Mouse (Mus musculus) MEL (cell line): ENCODE results near the gene Kbtbd12. TPM values are rescaled to one million over a fixed set of nuclear protein-coding genes. Genes with fewer than 3 reads are reported as not detected.
A peak's percentile ranks its signal among the peaks of the same experiment; 100 is the strongest.

Source experiments
- DNase-seq: peaks from one replicate; pipeline ENCODE4 v3.0.0; 2011; ENCODE audit warnings: low read depth, low spot score
- H3K27ac ChIP-seq: 2 replicates; pipeline ENCODE4 v1.5.1; 2012; ENCODE audit warnings: low read depth, mild to moderate bottlenecking, control low read depth, low read length, moderate library complexity; ENCODE audit not compliant: control insufficient read depth
- H3K27me3 ChIP-seq, 2 experiments: fragments of 150-350 bp in 1 of 2; sonication (generic) in 1 of 2; 2 replicates each; pipeline ENCODE4 v1.6.1; 2012; ENCODE audit warnings: low read length in 2 of 2, mild to moderate bottlenecking in 2 of 2, improper control_type of control experiment in 1 of 2, moderate library complexity in 1 of 2; ENCODE audit not compliant: insufficient read depth in 2 of 2, control insufficient read depth in 1 of 2
- H3K36me3 ChIP-seq, 2 experiments: 2 replicates each; pipeline ENCODE4 v1.6.1; 2012 to 2014; ENCODE audit warnings: low read length in 2 of 2, improper control_type of control experiment in 1 of 2, inconsistent platforms in 1 of 2, mild to moderate bottlenecking in 1 of 2; ENCODE audit not compliant: insufficient read depth in 2 of 2, control insufficient read depth in 1 of 2
- H3K4me1 ChIP-seq, 2 experiments: fragments of 150-350 bp in 1 of 2; sonication (generic) in 1 of 2; 2 replicates each; pipeline ENCODE4 v1.6.1; 2012; ENCODE audit warnings: low read length in 2 of 2, improper control_type of control experiment in 1 of 2, mild to moderate bottlenecking in 1 of 2; ENCODE audit not compliant: insufficient read depth in 2 of 2, control insufficient read depth in 1 of 2
- H3K4me3 ChIP-seq, 2 experiments: fragments of 150-350 bp in 1 of 2; sonication (generic) in 1 of 2; 2 replicates each; pipeline ENCODE4 v1.5.1; 2012; ENCODE audit warnings: low read depth in 2 of 2, low read length in 2 of 2, mild to moderate bottlenecking in 2 of 2, moderate library complexity in 2 of 2, control low read depth in 1 of 2, improper control_type of control experiment in 1 of 2; ENCODE audit not compliant: control insufficient read depth in 1 of 2, insufficient read depth in 1 of 2
- H3K79me2 ChIP-seq: 2 replicates; pipeline ENCODE4 v1.6.1; 2012; ENCODE audit warnings: mild to moderate bottlenecking, low read length, moderate library complexity; ENCODE audit not compliant: control insufficient read depth, poor library complexity, insufficient read depth
- H3K9ac ChIP-seq: 2 replicates; pipeline ENCODE4 v1.6.1; 2012; ENCODE audit warnings: low read depth, mild to moderate bottlenecking, control low read depth, low read length, moderate library complexity; ENCODE audit not compliant: control insufficient read depth, poor library complexity, severe bottlenecking
- H3K9me3 ChIP-seq: fragments of 150-350 bp; sonication (generic); replicated peaks from 2 replicates; pipeline ENCODE4 v1.6.1; 2012; ENCODE audit warnings: mild to moderate bottlenecking, low read length, improper control_type of control experiment, moderate library complexity; ENCODE audit not compliant: insufficient read depth
- BHLHE40 ChIP-seq: IDR thresholded peaks from 2 replicates; pipeline ENCODE4 v1.6.1; 2012; ENCODE audit warnings: low read depth, mild to moderate bottlenecking, inconsistent platforms, low read length, improper control_type of control experiment, borderline replicate concordance
- CHD1 ChIP-seq: IDR thresholded peaks from 2 replicates; pipeline ENCODE4 v1.6.1; 2012; ENCODE audit warnings: low read depth, mild to moderate bottlenecking, inconsistent platforms, low read length, improper control_type of control experiment
- CHD2 ChIP-seq: IDR thresholded peaks from 2 replicates; pipeline ENCODE4 v1.6.1; 2011; ENCODE audit warnings: low read length, improper control_type of control experiment
- CTCF ChIP-seq, 3 experiments: IDR thresholded peaks in 2 of 3; conservative IDR thresholded peaks in 1 of 3; 2 replicates each; pipeline ENCODE4 v1.5.1; 2011 to 2012; ENCODE audit warnings: low read length in 3 of 3, low read depth in 2 of 3, mild to moderate bottlenecking in 2 of 3, improper control_type of control experiment in 1 of 3, inconsistent platforms in 1 of 3, mixed read lengths in 1 of 3, moderate library complexity in 1 of 3; ENCODE audit not compliant: control insufficient read depth in 1 of 3, insufficient read depth in 1 of 3, poor library complexity in 1 of 3, severe bottlenecking in 1 of 3
- E2F4 ChIP-seq: IDR thresholded peaks from 2 replicates; pipeline ENCODE4 v1.6.1; 2011; ENCODE audit warnings: low read depth, low read length, improper control_type of control experiment, borderline replicate concordance
- ELF1 ChIP-seq: IDR thresholded peaks from 2 replicates; pipeline ENCODE4 v1.6.1; 2014; ENCODE audit warnings: low read depth, mild to moderate bottlenecking, inconsistent platforms, low read length, improper control_type of control experiment, moderate library complexity
- EP300 ChIP-seq, 2 experiments: IDR thresholded peaks; 2 replicates each; pipeline ENCODE4 v1.6.1; 2011; ENCODE audit warnings: improper control_type of control experiment in 2 of 2, low read length in 2 of 2, low read depth in 1 of 2, mild to moderate bottlenecking in 1 of 2
- GATA1 ChIP-seq: IDR thresholded peaks from 2 replicates; pipeline ENCODE4 v1.6.1; 2011; ENCODE audit warnings: low read depth, low read length, improper control_type of control experiment
- HCFC1 ChIP-seq: IDR thresholded peaks from 2 replicates; pipeline ENCODE4 v1.6.1; 2012; ENCODE audit warnings: low read depth, mild to moderate bottlenecking, inconsistent platforms, low read length, improper control_type of control experiment, moderate library complexity
- KAT2A ChIP-seq: conservative IDR thresholded peaks from 2 replicates; pipeline ENCODE4 v1.6.1; 2012; ENCODE audit warnings: low read depth, low read length, improper control_type of control experiment, inconsistent platforms
- MAFK ChIP-seq: IDR thresholded peaks from 2 replicates; pipeline ENCODE4 v1.6.1; 2011; ENCODE audit warnings: low read depth, mild to moderate bottlenecking, low read length, improper control_type of control experiment, borderline replicate concordance
- MAX ChIP-seq: IDR thresholded peaks from 2 replicates; pipeline ENCODE4 v1.6.1; 2011; ENCODE audit warnings: low read length, improper control_type of control experiment
- MAZ ChIP-seq: IDR thresholded peaks from 2 replicates; pipeline ENCODE4 v1.6.1; 2012; ENCODE audit warnings: low read depth, mild to moderate bottlenecking, inconsistent platforms, low read length, improper control_type of control experiment
- MEF2A ChIP-seq: IDR thresholded peaks from 2 replicates; pipeline ENCODE4 v1.6.1; 2014; ENCODE audit warnings: low read depth, mild to moderate bottlenecking, inconsistent platforms, low read length, improper control_type of control experiment; ENCODE audit not compliant: poor library complexity, insufficient replicate concordance, severe bottlenecking; ENCODE audit errors: extremely low read depth
- MXI1 ChIP-seq: IDR thresholded peaks from 2 replicates; pipeline ENCODE4 v1.6.1; 2011; ENCODE audit warnings: mild to moderate bottlenecking, low read depth, low read length, improper control_type of control experiment
- NELFE ChIP-seq: IDR thresholded peaks from 2 replicates; pipeline ENCODE4 v1.6.1; 2011; ENCODE audit warnings: low read depth, low read length, improper control_type of control experiment
- NRF1 ChIP-seq: IDR thresholded peaks from 2 replicates; pipeline ENCODE4 v1.6.1; 2014; ENCODE audit warnings: low read depth, mild to moderate bottlenecking, inconsistent platforms, low read length, improper control_type of control experiment, moderate library complexity; ENCODE audit not compliant: poor library complexity, insufficient read depth, severe bottlenecking
- POLR2A ChIP-seq, 2 experiments: IDR thresholded peaks; 2 replicates each; pipeline ENCODE4 v1.6.1; 2011 to 2012; ENCODE audit warnings: low read length in 2 of 2, mild to moderate bottlenecking in 2 of 2, control low read depth in 1 of 2, improper control_type of control experiment in 1 of 2, low read depth in 1 of 2, moderate library complexity in 1 of 2; ENCODE audit not compliant: control insufficient read depth in 1 of 2, insufficient read depth in 1 of 2, poor library complexity in 1 of 2
- RAD21 ChIP-seq: IDR thresholded peaks from 2 replicates; pipeline ENCODE4 v1.6.1; 2011; ENCODE audit warnings: mild to moderate bottlenecking, low read depth, low read length, improper control_type of control experiment
- RCOR1 ChIP-seq: IDR thresholded peaks from 2 replicates; pipeline ENCODE4 v1.6.1; 2012; ENCODE audit warnings: low read depth, mild to moderate bottlenecking, inconsistent platforms, low read length, improper control_type of control experiment
- SIN3A ChIP-seq: IDR thresholded peaks from 2 replicates; pipeline ENCODE4 v1.6.1; 2012; ENCODE audit warnings: low read length, improper control_type of control experiment, inconsistent platforms
- TAL1 ChIP-seq: IDR thresholded peaks from 2 replicates; pipeline ENCODE4 v1.6.1; 2012; ENCODE audit warnings: mild to moderate bottlenecking, inconsistent platforms, low read length, moderate library complexity, mixed read lengths
- TCF12 ChIP-seq: IDR thresholded peaks from 2 replicates; pipeline ENCODE4 v1.6.1; 2014; ENCODE audit warnings: low read depth, mild to moderate bottlenecking, inconsistent platforms, low read length, improper control_type of control experiment, moderate library complexity
- UBTF ChIP-seq: IDR thresholded peaks from 2 replicates; pipeline ENCODE4 v1.6.1; 2012; ENCODE audit warnings: low read depth, mild to moderate bottlenecking, inconsistent platforms, low read length, improper control_type of control experiment, moderate library complexity, borderline replicate concordance; ENCODE audit not compliant: insufficient read depth
- USF2 ChIP-seq, 2 experiments: IDR thresholded peaks; 2 replicates each; pipeline ENCODE4 v1.6.1; 2011 to 2012; ENCODE audit warnings: improper control_type of control experiment in 2 of 2, low read length in 2 of 2, borderline replicate concordance in 1 of 2, inconsistent platforms in 1 of 2, low read depth in 1 of 2, mild to moderate bottlenecking in 1 of 2; ENCODE audit not compliant: insufficient read depth in 1 of 2
- ZC3H11A ChIP-seq: IDR thresholded peaks from 2 replicates; pipeline ENCODE4 v1.6.1; 2012; ENCODE audit warnings: low read depth, mild to moderate bottlenecking, inconsistent platforms, low read length, improper control_type of control experiment
- ZKSCAN1 ChIP-seq: IDR thresholded peaks from 2 replicates; pipeline ENCODE4 v1.6.1; 2012; ENCODE audit warnings: low read depth, mild to moderate bottlenecking, inconsistent platforms, low read length, improper control_type of control experiment, moderate library complexity
- ZMIZ1 ChIP-seq: IDR thresholded peaks from 2 replicates; pipeline ENCODE4 v1.6.1; 2012; ENCODE audit warnings: low read depth, mild to moderate bottlenecking, inconsistent platforms, low read length, improper control_type of control experiment, moderate library complexity
- ZNF384 ChIP-seq: IDR thresholded peaks from 2 replicates; pipeline ENCODE4 v1.6.1; 2012; ENCODE audit warnings: low read depth, mild to moderate bottlenecking, inconsistent platforms, low read length, improper control_type of control experiment
- polyA plus RNA-seq, 2 experiments: library from polyadenylated mRNA; stranded (reverse) in 1 of 2; unstranded in 1 of 2; fragments of >175 nt in 1 of 2; fragments of >200 nt in 1 of 2; gene quantifications; 2 replicates each; pipeline versions ENCODE4 v1.2.1 to v1.2.4; 2012; ENCODE audit warnings: low replicate concordance in 2 of 2, low read depth in 1 of 2; ENCODE audit not compliant: insufficient read length in 2 of 2, insufficient read depth in 1 of 2, missing spikeins in 1 of 2
- total RNA-seq: library from RNA; depleted of rRNA; stranded (reverse); fragments of 300-350 nt; gene quantifications from 2 replicates; pipeline ENCODE4 v1.2.3, GENCODE M21; 2012

Gene Kbtbd12
- total and polyA plus RNA-seq, 3 experiments = 0.04 TPM; not detected in 2

DNA sequence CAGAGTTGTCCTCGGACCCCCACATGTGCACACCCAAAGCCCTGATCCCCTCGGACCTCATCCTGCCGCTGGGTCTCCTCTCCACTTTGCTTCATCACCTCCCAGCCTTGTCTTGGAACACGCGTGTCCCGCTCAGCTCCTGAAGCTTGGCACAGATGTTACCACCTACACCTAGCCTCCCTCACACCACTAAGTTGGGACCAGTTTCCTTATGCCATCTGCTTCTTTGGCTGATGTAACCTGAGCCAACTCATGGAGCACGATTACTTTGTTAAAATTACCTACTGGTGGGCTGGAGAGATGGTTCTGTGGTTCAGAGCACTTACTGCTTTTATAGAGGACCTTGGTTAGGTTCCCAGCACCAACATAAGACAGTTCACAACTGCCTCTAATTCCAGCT is 115.9 kb downstream of the Kbtbd12 start:
- no peak overlapping the region for H3K27ac ChIP-seq
- no peak for TF ChIP-seq MAFK
- H3K4me3 ChIP-seq = no peak overlapping the region
- peaks cover 22% of the 10 kb centered on the region for H3K79me2 ChIP-seq
- no peak overlapping the region; the same call in 1 of the 2 replicates for H3K9ac ChIP-seq
- no peak for DNase-seq
- H3K4me1 ChIP-seq = peaks cover 3 to 15% of the 10 kb centered on the region in 2 experiments
- peaks cover 1 to 5% of the 10 kb centered on the region in 2 experiments; a peak in 3 of 4 replicates for H3K27me3 ChIP-seq
- H3K9me3 ChIP-seq = no peaks in the 10 kb centered on the region
- H3K36me3 ChIP-seq = peaks cover 0 to 14% of the 10 kb centered on the region in 2 experiments; a peak in 3 of 4 replicates

DNA sequence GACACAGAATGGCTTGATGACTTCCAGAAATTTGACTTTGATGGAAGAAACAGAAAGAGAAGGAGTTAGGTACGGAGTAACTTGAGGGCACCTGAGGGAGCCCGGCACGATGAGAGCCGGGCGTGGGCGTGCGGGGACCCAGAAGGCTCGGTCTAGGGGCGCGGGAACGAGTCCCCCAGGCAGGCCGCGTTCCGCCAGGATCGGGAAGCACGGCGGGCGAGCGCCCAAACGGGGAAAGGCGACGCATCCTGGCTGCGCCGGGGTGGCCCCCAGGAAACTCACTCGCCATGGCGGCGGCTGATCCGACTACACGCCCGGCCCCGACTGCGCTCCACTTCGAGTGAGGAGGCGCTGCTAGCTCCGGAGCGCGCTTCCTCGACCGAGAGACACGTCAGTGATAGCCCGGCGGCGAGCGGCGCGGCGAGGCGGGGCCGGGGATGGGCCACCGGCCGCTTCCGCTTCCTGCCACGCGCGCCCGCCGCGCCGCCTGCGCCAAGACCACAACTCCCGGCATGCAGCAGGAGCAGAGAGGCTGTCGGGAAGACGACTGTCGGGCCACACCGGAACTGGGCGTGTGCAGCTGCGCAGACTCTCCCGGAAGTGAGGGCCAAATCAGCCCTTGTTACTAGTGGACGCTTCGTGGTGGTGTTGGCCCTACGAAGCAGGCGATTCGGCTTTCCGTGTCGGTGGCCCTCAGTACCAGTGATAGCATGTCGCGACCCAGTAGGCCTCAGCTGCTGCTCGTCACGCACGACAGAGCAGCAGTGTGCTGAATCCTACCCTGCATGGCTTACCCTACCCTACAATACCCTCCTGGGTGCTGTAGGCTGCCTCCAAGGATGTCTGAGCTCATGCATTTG is 119.1 kb downstream of the Kbtbd12 start, which contains the start of gene Sec61a1:
TSS of gene Sec61a1 (minus strand) at position 502 of the 860 bp plus-strand sequence.
- Histone ChIP-seq H3K4me3 (peak within 1 kb of the TSS; percentile 91 to 99), H3K4me1 (peaks cover 3 to 19% of the 10 kb centered on the region in 2 experiments), H3K9ac (peak within 1 kb of the TSS; percentile 92), H3K79me2 (peaks cover 42% of the 10 kb centered on the region), H3K27ac (peak within 1 kb of the TSS; percentile 69), H3K27me3 (no peaks in the 10 kb centered on the region), H3K36me3 (peaks cover 6 to 17% of the 10 kb centered on the region in 2 experiments), H3K9me3 (no peaks in the 10 kb centered on the region)
- DNase-seq = peak; percentile 96
- TF ChIP-seq MEF2A = no peak
- TF ChIP-seq RAD21 = no peak
- TF ChIP-seq RCOR1 = no peak
- TF ChIP-seq ZNF384 = no peak
- no peak for TF ChIP-seq EP300 (IDR thresholded peaks at IDR 0.05; ENCODE audit: low read depth in 1 of 2, low read length in 2 of 2)
- TF ChIP-seq ZC3H11A = no peak
- 0 out of 2 replicates have a peak, but pooled peaks have one; percentile 36 for TF ChIP-seq UBTF
- TF ChIP-seq KAT2A = peak; percentile 96
- TF ChIP-seq MAZ = no peak
- TF ChIP-seq HCFC1 = peak; percentile 96
- no peak for TF ChIP-seq USF2 (IDR thresholded peaks at IDR 0.05; ENCODE audit: borderline replicate concordance in 1 of 2, insufficient read depth in 1 of 2, low read depth in 1 of 2, low read length in 2 of 2)
- TF ChIP-seq E2F4 = no peak
- TF ChIP-seq CTCF (IDR thresholded peaks at IDR 0.05 in 2 of 3, conservative IDR thresholded peaks at IDR 0.05 in 1 of 3; ENCODE audit: control insufficient read depth in 1 of 3, insufficient read depth in 1 of 3, low read depth in 2 of 3, low read length in 3 of 3, poor library complexity in 1 of 3, severe bottlenecking in 1 of 3) = 0 out of 6 replicates have a peak, but pooled peaks of 1 of the 3 experiments have one; percentile 1
- TF ChIP-seq MAX = peak; percentile 85
- peak; percentile 97 for TF ChIP-seq NELFE
- TF ChIP-seq CHD1 = no peak
- peak; percentile 82 for TF ChIP-seq MXI1
- TF ChIP-seq ELF1 = peak; percentile 99
- peak; percentile 94 for TF ChIP-seq SIN3A
- no peak for TF ChIP-seq BHLHE40
- no peak for TF ChIP-seq ZKSCAN1
- no peak for TF ChIP-seq GATA1
- peak; percentile 83 to 98 for TF ChIP-seq POLR2A (IDR thresholded peaks at IDR 0.05; ENCODE audit: control insufficient read depth in 1 of 2, insufficient read depth in 1 of 2, low read depth in 1 of 2, low read length in 2 of 2, poor library complexity in 1 of 2)
- TF ChIP-seq TCF12 = peak; percentile 70
- peak; percentile 94 for TF ChIP-seq ZMIZ1
- no peak for TF ChIP-seq MAFK
- TF ChIP-seq NRF1 = peak; percentile 82
- no peak for TF ChIP-seq CHD2
- no peak for TF ChIP-seq TAL1
